Mouse (Mus musculus) liver, embryonic 15.5 days (tissue): ENCODE data around the gene Epgn. TPM values are rescaled to one million over a fixed set of nuclear protein-coding genes. Genes with fewer than 3 reads are reported as not detected.

ENCODE experiments used
- ATAC-seq: fragments of 200-750 bp; cut with Nextera tagmentation; 2 replicates; pipeline ENCODE4 v1.8.0; 2017; ENCODE audit warnings: moderate number of reproducible peaks, mild to moderate bottlenecking, moderate library complexity; ENCODE audit not compliant: insufficient read depth
- H3K27ac ChIP-seq: fragments of 300-500 bp; sonication (generic); replicated peaks from 2 replicates; pipeline ENCODE4 v1.5.1; 2015; ENCODE audit warnings: mild to moderate bottlenecking, inconsistent platforms
- H3K27me3 ChIP-seq: fragments of 300-500 bp; sonication (generic); 2 replicates; pipeline ENCODE4 v1.6.1; 2015; ENCODE audit warnings: mild to moderate bottlenecking, inconsistent platforms
- H3K36me3 ChIP-seq: fragments of 300-500 bp; sonication (generic); replicated peaks from 2 replicates; pipeline ENCODE4 v1.6.1; 2015; ENCODE audit warnings: moderate library complexity, mild to moderate bottlenecking, inconsistent platforms
- H3K4me1 ChIP-seq: fragments of 300-500 bp; sonication (generic); replicated peaks from 2 replicates; pipeline ENCODE4 v1.6.1; 2015; ENCODE audit warnings: inconsistent platforms
- H3K4me2 ChIP-seq: fragments of 300-500 bp; sonication (generic); 2 replicates; pipeline ENCODE4 v1.6.1; 2015; ENCODE audit warnings: moderate library complexity, mild to moderate bottlenecking, inconsistent platforms
- H3K4me3 ChIP-seq: fragments of 300-500 bp; sonication (generic); replicated peaks from 2 replicates; pipeline ENCODE4 v1.5.1; 2015; ENCODE audit warnings: mild to moderate bottlenecking, inconsistent platforms
- H3K9ac ChIP-seq: fragments of 300-500 bp; sonication (generic); 2 replicates; pipeline ENCODE4 v1.6.1; 2015; ENCODE audit warnings: moderate library complexity, mild to moderate bottlenecking, inconsistent platforms
- H3K9me3 ChIP-seq: fragments of 300-500 bp; sonication (generic); replicated peaks from 2 replicates; pipeline ENCODE4 v1.6.1; 2016; ENCODE audit warnings: inconsistent platforms
- WGBS: fragments of 180-500 bp; shearing (Covaris S2); methylation state at CpG from one replicate; pipeline ENCODE4 v1.1.7; 2015; ENCODE audit warnings: mixed read lengths; ENCODE audit not compliant: insufficient replicate concordance; 5-methylcytosine and 5-hydroxymethylcytosine counted together
- polyA plus RNA-seq: library from polyadenylated mRNA; unstranded; fragments of >200 nt; fragmentation: Nextera tagmentation; extraction: Ambion mirVana; gene quantifications from 2 replicates; pipeline ENCODE4 v1.2.1, GENCODE M21; 2015

Gene Epgn
- polyA plus RNA-seq, 1 experiment from 2014 or later = 0.05 TPM

DNA sequence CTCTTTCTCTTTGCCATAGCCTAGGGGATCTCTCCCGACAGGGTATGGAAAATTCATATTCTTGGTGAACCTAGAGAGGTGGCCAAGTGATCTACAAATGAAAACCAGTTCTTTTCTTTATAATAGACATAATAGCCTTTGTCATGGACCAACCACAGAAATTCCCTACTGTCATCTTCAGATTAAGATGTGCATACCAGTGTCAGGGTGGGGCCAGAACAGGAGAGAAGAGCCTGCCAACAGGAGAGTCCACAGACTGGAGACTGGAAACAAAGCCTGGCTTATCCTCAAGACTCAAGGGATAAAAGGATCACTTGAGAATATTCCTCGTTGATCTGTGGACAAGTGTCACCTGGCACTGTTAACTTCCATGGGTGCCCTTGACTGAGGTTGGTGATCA lies 10.5 kb downstream of the Epgn start:
- H3K9ac ChIP-seq = no peak overlapping the region
- WGBS = 44% methylated on average over 2 of the region's 2 CpGs
- H3K27me3 ChIP-seq = no peaks in the 10 kb centered on the region
- no peaks in the 10 kb centered on the region for H3K9me3 ChIP-seq
- no peak overlapping the region for H3K27ac ChIP-seq
- H3K4me1 ChIP-seq = no peaks in the 10 kb centered on the region
- H3K36me3 ChIP-seq = no peaks in the 10 kb centered on the region
- H3K4me3 ChIP-seq = no peak overlapping the region
- no peak overlapping the region for H3K4me2 ChIP-seq
- ATAC-seq = no peak

DNA sequence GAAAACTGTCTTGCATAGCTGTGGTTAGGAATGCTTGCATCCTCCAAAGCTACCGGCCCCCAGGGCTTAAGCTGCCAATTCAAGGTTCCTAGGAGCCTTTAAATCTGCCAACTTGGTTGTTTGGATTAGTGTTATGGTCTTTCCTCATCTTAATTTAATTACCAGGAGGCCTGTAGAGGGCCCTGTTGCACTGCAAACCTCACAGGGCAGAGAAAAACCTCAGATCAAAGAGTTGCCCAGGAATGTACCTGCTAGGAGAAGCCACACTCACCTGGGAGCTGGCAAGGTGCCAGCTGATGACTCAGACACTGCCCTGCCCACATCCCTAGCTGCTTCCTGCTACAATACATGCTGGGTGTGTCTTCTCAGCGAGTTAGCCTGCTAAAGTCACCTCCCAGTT lies 11.3 kb downstream of the Epgn start:
- H3K4me2 ChIP-seq = no peak overlapping the region
- no peak overlapping the region for H3K9ac ChIP-seq
- H3K27ac ChIP-seq = no peak overlapping the region
- ATAC-seq = no peak
- WGBS = 10% methylated on average over 2 of the region's 2 CpGs
- H3K27me3 ChIP-seq = no peaks in the 10 kb centered on the region
- H3K4me3 ChIP-seq = no peak overlapping the region
- no peaks in the 10 kb centered on the region for H3K4me1 ChIP-seq
- H3K9me3 ChIP-seq = no peaks in the 10 kb centered on the region
- no peaks in the 10 kb centered on the region for H3K36me3 ChIP-seq

- Histone ChIP-seq H3K9me3 (no peaks in the 10 kb centered on the region), H3K9ac (no peak overlapping the region), H3K27me3 (no peaks in the 10 kb centered on the region), H3K36me3 (no peaks in the 10 kb centered on the region), H3K27ac (no peak overlapping the region), H3K4me1 (no peaks in the 10 kb centered on the region), H3K4me3 (no peak overlapping the region), H3K4me2 (no peak overlapping the region)
- no peak for ATAC-seq
- 55% methylated on average over 2 of the region's 2 CpGs for WGBS
Observed at GRCm38 (mm10) chr5:91038963-91039362, 11.7 kb downstream of the Epgn start.

- WGBS = 58% methylated on average over 6 of the region's 6 CpGs
Observed at GRCm38 (mm10) chr5:91047987-91048386, 20.7 kb downstream of the Epgn start.

DNA sequence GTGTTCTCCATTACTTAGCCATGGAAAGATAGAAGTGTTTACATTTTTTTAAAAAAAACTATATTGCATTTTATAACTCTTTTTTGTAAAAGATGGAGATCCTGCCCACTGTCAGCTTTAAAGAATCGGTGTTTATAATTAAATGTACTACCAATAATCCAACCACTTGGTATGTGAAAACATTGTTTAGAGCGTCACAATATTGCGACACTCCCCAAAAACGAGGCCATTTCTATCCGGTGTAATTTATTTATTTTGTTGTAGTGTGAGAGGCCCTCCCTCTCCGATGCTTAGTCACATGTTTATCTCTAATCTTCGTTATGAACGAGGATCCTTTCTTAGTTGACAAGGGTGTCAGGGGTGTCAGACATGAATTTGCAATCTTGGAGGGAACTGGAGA lies 21.1 kb downstream of the Epgn start:
- WGBS = 58% methylated on average over 8 of the region's 8 CpGs
- ATAC-seq = no peak
- Histone ChIP-seq H3K9ac (no peak overlapping the region), H3K9me3 (no peaks in the 10 kb centered on the region), H3K36me3 (no peaks in the 10 kb centered on the region), H3K27me3 (no peaks in the 10 kb centered on the region), H3K4me1 (no peaks in the 10 kb centered on the region), H3K4me2 (no peak overlapping the region), H3K27ac (no peak overlapping the region), H3K4me3 (no peak overlapping the region)

More at GRCm38 (mm10) chr5:91047987-91048386, 20.7 kb downstream of the Epgn start:
- H3K9ac ChIP-seq = no peak overlapping the region
- H3K27me3 ChIP-seq = no peaks in the 10 kb centered on the region
- H3K4me2 ChIP-seq = no peak overlapping the region
- no peaks in the 10 kb centered on the region for H3K36me3 ChIP-seq
- no peak overlapping the region for H3K27ac ChIP-seq
- no peak overlapping the region for H3K4me3 ChIP-seq
- H3K9me3 ChIP-seq = no peaks in the 10 kb centered on the region
- ATAC-seq = no peak
- H3K4me1 ChIP-seq = no peaks in the 10 kb centered on the region

DNA sequence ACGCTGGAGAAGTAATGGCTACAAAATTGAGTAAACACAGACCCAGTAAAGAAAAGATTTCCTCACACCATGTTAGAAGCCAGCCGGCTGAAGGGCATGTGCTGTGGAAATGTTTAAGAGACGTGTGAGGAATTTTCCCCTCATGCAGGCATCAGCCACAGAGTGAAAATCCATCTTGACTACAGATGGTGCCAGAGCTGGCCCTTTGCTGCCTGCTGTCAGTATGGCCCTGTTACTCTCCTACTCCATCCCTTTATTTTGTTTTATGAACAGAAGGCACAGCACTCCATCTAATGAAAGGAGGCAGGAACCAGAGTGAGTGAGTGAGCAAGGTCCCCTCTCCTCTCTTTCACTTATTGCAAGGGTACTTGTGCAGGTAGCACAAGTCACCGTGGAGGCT lies 45.1 kb downstream of the Epgn start:
- 58% methylated on average over 4 of the region's 4 CpGs for WGBS
- Histone ChIP-seq H3K4me3 (no peak overlapping the region), H3K27ac (no peak overlapping the region), H3K4me1 (no peaks in the 10 kb centered on the region), H3K36me3 (no peaks in the 10 kb centered on the region), H3K9me3 (no peaks in the 10 kb centered on the region), H3K27me3 (peaks cover 28% of the 10 kb centered on the region), H3K9ac (no peak overlapping the region), H3K4me2 (no peak overlapping the region)
- ATAC-seq = no peak

DNA sequence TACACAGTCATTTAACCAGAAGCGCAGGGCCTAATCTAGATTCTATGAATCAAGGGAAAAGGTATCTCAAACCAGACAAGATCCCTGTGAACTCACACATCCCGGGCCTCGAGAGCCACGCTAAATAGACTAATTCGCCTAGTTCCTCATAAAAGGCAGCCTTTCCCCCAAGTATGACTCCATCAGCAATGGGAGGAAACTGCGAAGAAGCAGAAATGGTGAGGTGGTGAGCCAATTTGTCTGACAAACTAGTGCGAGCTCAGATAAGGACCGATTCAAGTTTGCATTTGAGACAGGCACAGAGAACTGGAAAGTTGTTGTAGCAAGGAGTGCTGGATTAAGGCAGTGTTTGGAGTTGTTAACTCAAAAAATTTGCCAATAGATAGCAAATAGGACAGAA lies 46.4 kb downstream of the Epgn start:
- ATAC-seq = no peak
- H3K4me1 ChIP-seq = no peaks in the 10 kb centered on the region
- no peak overlapping the region for H3K4me2 ChIP-seq
- peaks cover 28% of the 10 kb centered on the region for H3K27me3 ChIP-seq
- H3K9ac ChIP-seq = no peak overlapping the region
- H3K27ac ChIP-seq = no peak overlapping the region
- H3K9me3 ChIP-seq = no peaks in the 10 kb centered on the region
- H3K36me3 ChIP-seq = no peaks in the 10 kb centered on the region
- WGBS = 32% methylated on average over 8 of the region's 8 CpGs
- H3K4me3 ChIP-seq = no peak overlapping the region

GRCm38 (mm10) chr5:91074026-91074425 lies 46.8 kb downstream of the Epgn start:
- Histone ChIP-seq H3K4me2 (no peak overlapping the region), H3K36me3 (no peaks in the 10 kb centered on the region), H3K4me1 (no peaks in the 10 kb centered on the region), H3K9ac (no peak overlapping the region), H3K27ac (no peak overlapping the region), H3K27me3 (peaks cover 28% of the 10 kb centered on the region), H3K4me3 (no peak overlapping the region), H3K9me3 (no peaks in the 10 kb centered on the region)
- no peak for ATAC-seq
- 23% methylated on average over 8 of the region's 8 CpGs for WGBS

GRCm38 (mm10) chr5:91074450-91074950 lies 47.2 kb downstream of the Epgn start, which contains the start of gene Ereg:
Gene Ereg (plus strand): TSS chr5:91074622.
- Histone ChIP-seq H3K27ac (no peak within 1 kb of the TSS), H3K36me3 (no peaks in the 10 kb centered on the region), H3K4me3 (0 out of 2 replicates have a peak within 1 kb of the TSS, but pooled peaks have one; percentile 7), H3K9me3 (no peaks in the 10 kb centered on the region), H3K4me2 (no peak within 1 kb of the TSS), H3K4me1 (no peaks in the 10 kb centered on the region), H3K27me3 (peaks cover 28% of the 10 kb centered on the region), H3K9ac (no peak within 1 kb of the TSS)
- ATAC-seq = no peak
- WGBS = 3% methylated on average over 25 of the region's 25 CpGs

DNA sequence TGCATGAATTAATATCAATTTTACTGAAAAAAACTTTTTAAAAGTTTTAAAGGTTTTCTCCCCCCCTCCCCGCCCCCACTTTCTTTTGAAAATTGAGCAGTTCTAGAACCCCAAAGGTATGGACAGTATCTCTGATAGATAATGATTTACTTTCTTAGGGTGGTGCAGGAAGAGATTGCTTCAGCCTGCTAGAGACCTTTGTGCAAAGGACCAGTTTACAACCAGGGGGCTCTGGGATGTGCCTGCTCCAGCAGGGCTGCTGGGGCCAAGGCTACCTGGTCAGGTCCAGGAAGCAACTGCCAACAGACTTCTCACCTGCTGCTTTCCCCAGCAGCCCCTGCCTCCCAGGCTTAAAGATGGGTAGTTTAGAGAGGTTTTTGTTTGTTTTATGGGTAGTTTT lies 47.8 kb downstream of the Epgn start:
- H3K36me3 ChIP-seq = no peaks in the 10 kb centered on the region
- no peaks in the 10 kb centered on the region for H3K4me1 ChIP-seq
- H3K4me3 ChIP-seq = no peak overlapping the region
- ATAC-seq = no peak
- H3K27me3 ChIP-seq = peaks cover 28% of the 10 kb centered on the region
- H3K9ac ChIP-seq = no peak overlapping the region
- no peak overlapping the region for H3K27ac ChIP-seq
- no peaks in the 10 kb centered on the region for H3K9me3 ChIP-seq
- 32% methylated on average over 1 of the region's 1 CpGs for whole genome bisulfite sequencing
- no peak overlapping the region for H3K4me2 ChIP-seq

DNA sequence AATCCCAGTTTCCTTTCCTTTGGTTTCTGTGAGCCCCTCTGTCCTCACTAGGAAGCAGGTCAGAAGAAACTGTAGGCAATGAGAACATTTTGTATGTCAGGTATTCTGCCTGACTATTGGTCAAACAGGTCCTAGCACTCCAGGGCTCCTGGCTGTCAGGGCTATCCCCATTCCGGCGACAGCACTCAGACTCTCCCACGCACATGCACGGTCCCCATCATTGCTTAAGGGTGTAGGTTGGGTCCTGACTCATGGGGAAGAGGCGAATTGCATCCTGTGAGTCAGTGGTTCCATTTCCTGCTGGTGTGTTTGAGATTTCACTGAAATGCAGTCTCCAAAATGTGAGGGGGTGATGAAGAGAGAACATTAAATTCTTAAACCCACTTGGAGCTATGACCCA lies 55.8 kb downstream of the Epgn start:
- no peaks in the 10 kb centered on the region for H3K9me3 ChIP-seq
- H3K27me3 ChIP-seq = no peaks in the 10 kb centered on the region
- H3K36me3 ChIP-seq = no peaks in the 10 kb centered on the region
- H3K4me1 ChIP-seq = no peaks in the 10 kb centered on the region
- no peak for ATAC-seq
- no peak overlapping the region for H3K9ac ChIP-seq
- no peak overlapping the region for H3K4me3 ChIP-seq
- WGBS = 32% methylated on average over 5 of the region's 5 CpGs
- H3K27ac ChIP-seq = no peak overlapping the region
- H3K4me2 ChIP-seq = no peak overlapping the region
